Mouse (Mus musculus): ENCODE measurements around the gene Timm44.

The Timm44 gene

GRCm38 (mm10) chr8:4275275-4276110 is at the start of gene Timm44:
Gene Timm44, minus strand, starts transcription at chr8:4275913.
- DNase-seq (ENCODE audit: low spot score in 2 of 2): peak; percentile 89 to 97

- peak; percentile 95 to 98 for DNase-seq (ENCODE audit: low spot score in 2 of 2)
Measured at GRCm38 (mm10) chr8:4324983-4325750, 49.5 kb upstream of the Timm44 start, which contains the start of the genes Ccl25 and Elavl1. Gene Ccl25, plus strand, starts transcription at chr8:4325210. Gene Elavl1, minus strand, starts transcription at chr8:4325413.

GRCm38 (mm10) chr8:4324525-4324924 is 48.8 kb upstream of the Timm44 start:
- DNase-seq (ENCODE audit: low spot score in 2 of 2): peak; percentile 58 to 60

DNA sequence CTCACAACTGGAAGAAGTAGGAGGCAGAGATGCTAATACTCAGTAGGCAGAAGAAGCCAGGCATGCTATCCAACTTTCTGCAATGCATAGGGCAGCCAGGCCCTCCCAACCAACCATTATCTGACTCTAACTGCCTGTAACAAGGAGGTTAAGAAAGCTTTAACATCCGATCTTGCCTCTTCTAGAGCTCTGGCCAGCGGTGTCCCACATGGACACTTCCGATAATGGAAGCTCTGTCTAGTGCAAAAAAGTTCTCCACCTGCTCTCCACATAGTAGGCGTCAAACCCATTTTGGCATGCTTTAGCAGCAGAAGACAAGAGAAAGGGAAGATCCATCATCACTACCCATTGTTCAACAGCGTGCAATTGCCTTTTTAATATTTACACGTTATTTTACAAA is 48.2 kb upstream of the Timm44 start:
- no peak for DNase-seq (ENCODE audit: low spot score in 2 of 2)

DNA sequence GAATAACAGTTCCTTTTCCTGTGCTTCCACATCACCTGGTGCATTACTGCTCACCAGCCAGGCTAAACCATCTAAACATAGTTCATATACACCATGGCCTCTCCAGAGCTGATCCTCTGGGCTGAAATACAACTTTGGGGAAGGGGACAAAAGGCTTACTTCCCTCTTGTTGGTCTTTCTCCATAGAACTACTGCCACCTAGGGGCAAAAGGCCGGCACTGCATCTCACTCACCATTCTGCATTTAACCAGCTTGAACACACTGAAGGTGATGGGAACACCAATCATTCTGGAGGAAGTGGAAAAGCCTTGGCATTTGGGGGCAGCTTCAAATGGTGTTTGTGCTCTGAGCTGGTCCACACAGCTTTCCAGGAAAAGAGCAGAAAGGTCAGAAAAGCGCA is 46.8 kb upstream of the Timm44 start:
- peak; percentile 63 to 86 for DNase-seq (ENCODE audit: low spot score in 2 of 2)

DNA sequence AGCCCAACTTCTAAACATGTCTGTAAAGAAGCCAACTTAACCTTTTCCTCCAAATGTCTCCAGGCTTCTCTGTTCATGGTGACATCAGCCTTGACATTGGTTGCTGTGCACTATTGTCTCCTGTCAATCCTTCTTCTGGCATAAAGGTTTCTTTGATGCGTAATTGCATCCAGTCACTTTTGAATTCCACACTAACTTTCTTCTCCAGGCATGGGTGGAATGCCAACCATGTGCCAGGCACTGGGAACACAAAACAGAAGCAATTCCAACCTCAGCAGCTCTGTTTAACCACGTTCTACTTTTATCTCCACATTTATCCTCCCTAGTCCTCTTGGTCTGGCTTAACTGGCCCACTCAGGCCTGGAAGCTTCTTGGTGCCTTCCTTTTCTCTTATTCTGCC is 45.3 kb upstream of the Timm44 start:
- no peak for DNase-seq (ENCODE audit: low spot score in 2 of 2)

- DNase-seq (ENCODE audit: low spot score in 2 of 2): no peak
Measured at GRCm38 (mm10) chr8:4320404-4320803, 44.7 kb upstream of the Timm44 start.

- no peak for DNase-seq (ENCODE audit: low spot score in 2 of 2)
Measured at GRCm38 (mm10) chr8:4319573-4319872, 43.8 kb upstream of the Timm44 start.

DNA sequence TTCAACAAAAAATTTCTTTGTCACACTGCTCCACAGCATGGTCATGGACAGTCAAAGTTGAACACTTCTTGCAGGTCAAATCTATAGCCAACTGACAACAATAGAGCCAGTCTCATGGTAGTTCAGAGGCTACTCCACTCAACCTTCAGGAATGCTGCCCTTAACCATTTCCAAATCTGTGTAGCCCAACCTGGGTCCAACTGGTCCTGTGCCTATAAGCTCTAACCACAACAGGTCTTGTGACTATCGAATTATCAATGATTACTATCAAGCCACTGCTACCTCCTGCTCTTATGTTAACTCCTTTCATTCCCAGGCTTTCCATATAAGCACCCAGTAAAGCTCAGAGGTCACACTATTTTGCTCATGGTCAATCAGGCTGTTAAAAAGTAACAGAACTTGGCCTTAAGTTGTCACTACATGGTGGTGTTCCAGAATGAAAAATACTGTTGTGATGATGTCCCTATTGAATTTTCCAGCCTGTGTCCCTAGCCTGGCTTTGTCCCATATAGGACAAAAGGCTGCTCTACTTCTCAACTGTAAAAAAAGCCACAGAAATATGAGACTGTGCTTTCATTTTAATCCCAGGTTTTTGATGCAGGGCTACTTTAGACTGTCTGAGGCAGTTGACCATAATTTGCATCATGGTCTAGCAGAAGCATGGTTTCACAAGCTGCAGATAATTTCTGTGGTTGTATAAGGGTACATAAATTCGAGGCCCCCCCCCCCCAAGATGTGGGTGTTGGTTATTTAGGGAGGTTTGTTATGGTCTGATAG is 43.3 kb upstream of the Timm44 start:
- no peak for DNase-seq (ENCODE audit: low spot score in 2 of 2)

- no peak for DNase-seq (ENCODE audit: low spot score in 2 of 2)
Measured at GRCm38 (mm10) chr8:4318124-4318523, 42.4 kb upstream of the Timm44 start.

GRCm38 (mm10) chr8:4314852-4315251 is 39.1 kb upstream of the Timm44 start:
- no peak for DNase-seq (ENCODE audit: low spot score in 2 of 2)

- DNase-seq (ENCODE audit: low spot score in 2 of 2): no peak
Measured at GRCm38 (mm10) chr8:4313254-4314124, 37.8 kb upstream of the Timm44 start.

DNA sequence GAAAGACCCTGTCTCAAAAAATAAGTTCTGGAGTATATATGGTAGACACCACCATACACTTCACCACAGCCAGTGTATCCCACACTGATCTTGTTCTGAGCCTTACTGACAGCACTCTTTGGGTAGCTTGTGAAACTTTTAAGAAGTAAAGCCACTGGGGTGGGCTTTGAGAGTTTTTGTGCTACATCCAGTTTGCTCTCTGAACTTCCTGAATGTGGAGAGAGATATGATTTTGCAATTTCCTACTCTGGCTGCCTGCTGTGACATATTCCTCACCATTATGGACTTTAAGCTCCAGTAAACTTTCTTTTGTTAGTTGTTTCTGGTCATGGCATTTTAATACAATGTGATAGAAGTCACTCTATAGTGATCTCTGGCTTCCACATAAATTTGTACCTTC is 36.4 kb upstream of the Timm44 start:
- DNase-seq (ENCODE audit: low spot score in 2 of 2): no peak

GRCm38 (mm10) chr8:4305838-4306237 is 30.1 kb upstream of the Timm44 start:
- DNase-seq (ENCODE audit: low spot score in 2 of 2): no peak

GRCm38 (mm10) chr8:4304124-4304547 is 28.4 kb upstream of the Timm44 start:
- DNase-seq (ENCODE audit: low spot score in 2 of 2): no peak

- no peak for DNase-seq (ENCODE audit: low spot score in 2 of 2)
Measured at GRCm38 (mm10) chr8:4297822-4298221, 22.1 kb upstream of the Timm44 start.

GRCm38 (mm10) chr8:4292738-4293137 is 17.0 kb upstream of the Timm44 start:
- DNase-seq (ENCODE audit: low spot score in 2 of 2): no peak

- DNase-seq (ENCODE audit: low spot score in 2 of 2): no peak
Measured at GRCm38 (mm10) chr8:4276111-4276465, 375 bp upstream of the Timm44 start.

GRCm38 (mm10) chr8:4269609-4270008 is 6.1 kb downstream of the Timm44 start:
- no peak for DNase-seq (ENCODE audit: low spot score in 2 of 2)

GRCm38 (mm10) chr8:4267627-4268026 is 8.1 kb downstream of the Timm44 start:
- DNase-seq (ENCODE audit: low spot score in 2 of 2): no peak

GRCm38 (mm10) chr8:4265160-4265914 is 10.4 kb downstream of the Timm44 start:
- no peak for DNase-seq (ENCODE audit: low spot score in 2 of 2)
